Mouse (Mus musculus) stomach, postnatal 0 days (tissue): ENCODE data around the gene Unkl.

Experiments
- CTCF ChIP-seq: IDR thresholded peaks from 2 replicates; pipeline ENCODE4 v1.5.1; 2016; ENCODE audit warnings: antibody characterized with exemption, low read depth, mild to moderate bottlenecking, moderate library complexity
- EP300 ChIP-seq: optimal IDR thresholded peaks from 2 replicates; pipeline ENCODE3; 2016; ENCODE audit warnings: antibody characterized with exemption

- no peak for TF ChIP-seq CTCF
- no peak for TF ChIP-seq EP300
Measured at GRCm38 (mm10) chr17:25164770-25165169, 23.4 kb upstream of the Unkl start.
